Mouse (Mus musculus) forebrain, embryonic 16.5 days (tissue): ENCODE results near the gene Cd101. TPM values are rescaled to one million over a fixed set of nuclear protein-coding genes. Genes with fewer than 3 reads are reported as not detected.

ENCODE experiments used
- ATAC-seq: fragments of 200-750 bp; cut with Nextera tagmentation; 2 replicates; pipeline ENCODE4 v1.8.0; 2017; ENCODE audit warnings: mild to moderate bottlenecking, moderate library complexity
- H3K27ac ChIP-seq: fragments of 300-500 bp; sonication (generic); 2 replicates; pipeline ENCODE4 v1.5.1; 2014; ENCODE audit warnings: low read length, control low read depth
- H3K27me3 ChIP-seq: fragments of 300-500 bp; sonication (generic); replicated peaks from 2 replicates; pipeline ENCODE4 v1.6.1; 2014; ENCODE audit warnings: low read length; ENCODE audit not compliant: control insufficient read depth, insufficient read depth
- H3K36me3 ChIP-seq: fragments of 300-500 bp; sonication (generic); 2 replicates; pipeline ENCODE4 v1.6.1; 2014; ENCODE audit not compliant: control insufficient read depth, insufficient read depth
- H3K4me1 ChIP-seq: fragments of 300-500 bp; sonication (generic); replicated peaks from 2 replicates; pipeline ENCODE4 v1.6.1; 2014; ENCODE audit warnings: low read length; ENCODE audit not compliant: control insufficient read depth, insufficient read depth
- H3K4me2 ChIP-seq: fragments of 300-500 bp; sonication (generic); 2 replicates; pipeline ENCODE4 v1.6.1; 2014; ENCODE audit warnings: mild to moderate bottlenecking, low read length, control low read depth
- H3K4me3 ChIP-seq: fragments of 300-500 bp; sonication (generic); replicated peaks from 2 replicates; pipeline ENCODE4 v1.5.1; 2014; ENCODE audit warnings: mild to moderate bottlenecking, low read length, control low read depth
- H3K9ac ChIP-seq: fragments of 300-500 bp; sonication (generic); replicated peaks from 2 replicates; pipeline ENCODE4 v1.6.1; 2014; ENCODE audit warnings: low read depth, low read length, control low read depth
- H3K9me3 ChIP-seq: fragments of 300-500 bp; sonication (generic); 2 replicates; pipeline ENCODE4 v1.6.1; 2016; ENCODE audit warnings: low read length; ENCODE audit not compliant: control insufficient read depth
- WGBS: fragments of 180-500 bp; shearing (Covaris S2); extraction: QIAGEN DNeasy Blood & Tissue Kit; methylation state at CpG from one replicate; pipeline ENCODE4 v1.1.7; 2014; 5-methylcytosine and 5-hydroxymethylcytosine counted together
- polyA plus RNA-seq: library from polyadenylated mRNA; unstranded; fragments of >200 nt; fragmentation: Nextera tagmentation; extraction: Ambion mirVana; gene quantifications from 2 replicates; pipeline ENCODE4 v1.2.1, GENCODE M21; 2015

Gene Cd101
- polyA plus RNA-seq, 1 experiment from 2014 or later: not detected

GRCm38 (mm10) chr3:101031456-101032142 is 2.2 kb upstream of the Cd101 start:
- Histone ChIP-seq H3K4me1 (no peaks in the 10 kb centered on the region), H3K27me3 (no peaks in the 10 kb centered on the region), H3K4me3 (no peak overlapping the region), H3K9ac (no peak overlapping the region), H3K36me3 (no peaks in the 10 kb centered on the region), H3K9me3 (no peaks in the 10 kb centered on the region), H3K4me2 (no peak overlapping the region), H3K27ac (no peak overlapping the region)
- ATAC-seq: no peak
- whole genome bisulfite sequencing: 71% methylated on average over 7 of the region's 7 CpGs

GRCm38 (mm10) chr3:101030630-101031029 is 1.3 kb upstream of the Cd101 start:
- Histone ChIP-seq H3K4me1 (no peaks in the 10 kb centered on the region), H3K9me3 (no peaks in the 10 kb centered on the region), H3K36me3 (no peaks in the 10 kb centered on the region), H3K27me3 (no peaks in the 10 kb centered on the region), H3K4me2 (no peak overlapping the region), H3K4me3 (no peak overlapping the region), H3K9ac (no peak overlapping the region), H3K27ac (no peak overlapping the region)
- no peak for ATAC-seq
- WGBS: 100% methylated on average over 1 of the region's 1 CpGs

DNA sequence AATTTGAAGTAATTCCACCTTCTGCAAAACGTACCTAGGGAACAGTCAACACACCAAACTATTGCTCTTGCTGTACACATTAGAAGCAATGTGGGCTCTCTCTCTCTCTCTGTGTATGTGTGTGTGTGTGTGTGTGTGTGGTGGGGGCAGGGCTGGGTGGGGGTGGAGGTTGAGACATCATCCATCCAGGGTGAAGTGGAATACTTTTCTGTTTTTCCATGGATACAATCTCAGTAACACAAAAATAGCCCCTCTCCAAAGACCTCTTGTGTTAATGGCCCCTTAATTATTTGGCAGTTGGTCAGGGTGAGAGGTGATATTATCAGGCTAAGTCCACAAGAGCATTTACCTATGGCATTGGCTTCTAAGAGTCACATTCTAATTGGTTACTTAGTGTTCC is 2.6 kb downstream of the Cd101 start:
- Histone ChIP-seq H3K9me3 (no peaks in the 10 kb centered on the region), H3K4me2 (no peak overlapping the region), H3K9ac (no peak overlapping the region), H3K4me3 (no peak overlapping the region), H3K27ac (no peak overlapping the region), H3K27me3 (no peaks in the 10 kb centered on the region), H3K4me1 (no peaks in the 10 kb centered on the region), H3K36me3 (no peaks in the 10 kb centered on the region)
- WGBS: 78% methylated on average over 1 of the region's 1 CpGs
- ATAC-seq: no peak

DNA sequence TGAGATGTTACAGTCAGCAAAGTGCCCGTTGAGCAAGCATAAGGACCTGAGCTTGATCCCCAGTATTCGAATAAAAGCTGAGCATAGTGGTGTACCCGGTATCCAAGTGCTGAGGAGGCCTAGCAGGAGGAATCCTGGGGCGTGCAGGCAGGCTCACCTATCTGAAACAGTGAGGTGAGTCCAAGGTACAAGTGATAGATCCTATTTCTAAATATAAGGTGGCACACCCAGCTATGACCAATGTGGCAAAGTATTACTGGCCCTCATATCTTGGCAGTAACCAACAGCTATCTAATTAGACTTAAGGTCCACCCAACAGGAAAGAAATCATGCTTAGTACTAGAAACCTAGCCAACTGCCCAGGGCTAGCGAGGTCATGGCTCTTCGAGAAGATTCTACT is 6.4 kb downstream of the Cd101 start:
- Histone ChIP-seq H3K27ac (no peak overlapping the region), H3K4me2 (no peak overlapping the region), H3K9me3 (no peaks in the 10 kb centered on the region), H3K4me1 (no peaks in the 10 kb centered on the region), H3K4me3 (no peak overlapping the region), H3K9ac (no peak overlapping the region), H3K36me3 (no peaks in the 10 kb centered on the region), H3K27me3 (no peaks in the 10 kb centered on the region)
- ATAC-seq: no peak
- WGBS: 89% methylated on average over 6 of the region's 6 CpGs

DNA sequence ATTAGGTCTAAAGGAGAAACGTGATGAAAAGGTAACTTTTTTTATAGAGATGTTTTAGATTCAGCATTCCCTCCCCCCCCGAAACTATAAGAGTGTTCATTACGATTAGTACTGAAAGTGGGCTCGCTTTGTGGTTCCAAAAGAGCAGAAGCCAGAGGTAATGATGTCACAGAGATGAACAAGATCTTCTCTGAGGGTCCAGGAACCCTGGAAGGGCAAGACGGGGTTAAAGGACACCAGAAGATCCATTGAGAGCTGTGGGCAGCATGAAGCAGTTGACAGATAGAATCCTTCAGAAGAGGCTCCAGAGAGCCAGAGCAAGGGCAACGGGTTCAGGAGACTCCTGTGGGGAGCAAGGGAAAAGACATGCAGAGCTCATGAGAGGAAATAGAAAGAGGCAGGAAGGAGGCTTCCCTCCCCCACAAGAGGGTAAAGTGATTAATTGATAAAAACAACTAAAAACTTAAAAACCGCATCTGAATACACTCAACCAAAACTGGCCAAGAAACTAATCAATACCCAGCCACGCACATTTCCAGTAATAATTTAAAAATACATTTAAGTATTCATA is 7.8 kb downstream of the Cd101 start:
- no peaks in the 10 kb centered on the region for H3K9me3 ChIP-seq
- ATAC-seq: no peak
- H3K4me1 ChIP-seq: no peaks in the 10 kb centered on the region
- no peaks in the 10 kb centered on the region for H3K36me3 ChIP-seq
- no peak overlapping the region for H3K4me2 ChIP-seq
- WGBS: 80% methylated on average over 8 of the region's 8 CpGs
- H3K27ac ChIP-seq: no peak overlapping the region
- H3K27me3 ChIP-seq: no peaks in the 10 kb centered on the region
- no peak overlapping the region for H3K4me3 ChIP-seq
- H3K9ac ChIP-seq: no peak overlapping the region

DNA sequence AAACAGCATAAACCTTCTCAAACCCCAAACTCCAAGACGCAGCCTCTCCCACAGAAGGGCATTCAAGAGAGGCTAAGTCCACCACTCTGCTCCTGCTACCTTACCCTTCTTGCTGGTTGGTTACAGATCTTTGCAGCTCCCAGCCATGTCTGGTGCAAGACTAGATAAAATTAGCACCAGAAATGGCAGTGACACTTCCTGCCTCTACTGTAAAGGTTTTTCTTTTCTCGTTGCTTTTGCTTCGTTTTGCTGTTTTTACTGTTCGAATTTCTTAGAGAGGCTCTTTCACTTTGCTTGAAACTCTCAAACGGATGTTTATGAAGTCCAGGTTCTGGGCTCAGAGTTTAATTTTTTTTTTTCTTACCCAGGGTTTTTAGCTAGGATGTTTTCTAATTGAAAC is 8.3 kb downstream of the Cd101 start:
- Histone ChIP-seq H3K9ac (no peak overlapping the region), H3K27me3 (no peaks in the 10 kb centered on the region), H3K4me1 (no peaks in the 10 kb centered on the region), H3K4me2 (no peak overlapping the region), H3K9me3 (no peaks in the 10 kb centered on the region), H3K36me3 (no peaks in the 10 kb centered on the region), H3K4me3 (no peak overlapping the region), H3K27ac (no peak overlapping the region)
- no peak for ATAC-seq
- 86% methylated on average over 5 of the region's 5 CpGs for WGBS

DNA sequence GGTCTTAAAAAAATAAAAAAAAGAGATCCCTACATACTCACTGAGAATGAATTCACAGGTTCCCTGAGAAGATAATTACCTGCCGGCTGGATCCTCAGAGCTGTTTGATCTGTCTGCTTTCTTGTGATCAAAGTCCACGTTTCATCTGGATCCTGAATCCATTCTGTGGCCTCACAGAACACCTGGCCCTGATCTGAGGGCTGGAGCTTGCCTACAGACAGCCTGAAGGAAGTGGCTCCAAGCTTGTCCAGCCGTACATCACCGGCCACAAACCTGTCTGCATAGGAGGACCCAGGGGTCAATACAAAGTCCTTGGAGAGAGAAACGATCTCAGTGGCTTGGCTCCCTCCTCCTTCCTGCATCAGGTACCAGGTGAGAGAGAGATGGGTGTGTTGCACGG is 10.9 kb downstream of the Cd101 start:
- no peak for ATAC-seq
- no peaks in the 10 kb centered on the region for H3K36me3 ChIP-seq
- H3K4me2 ChIP-seq: no peak overlapping the region
- H3K9ac ChIP-seq: no peak overlapping the region
- no peak overlapping the region for H3K4me3 ChIP-seq
- H3K27me3 ChIP-seq: no peaks in the 10 kb centered on the region
- peaks cover 12% of the 10 kb centered on the region for H3K4me1 ChIP-seq
- no peaks in the 10 kb centered on the region for H3K9me3 ChIP-seq
- WGBS: 83% methylated on average over 6 of the region's 6 CpGs
- H3K27ac ChIP-seq: no peak overlapping the region

DNA sequence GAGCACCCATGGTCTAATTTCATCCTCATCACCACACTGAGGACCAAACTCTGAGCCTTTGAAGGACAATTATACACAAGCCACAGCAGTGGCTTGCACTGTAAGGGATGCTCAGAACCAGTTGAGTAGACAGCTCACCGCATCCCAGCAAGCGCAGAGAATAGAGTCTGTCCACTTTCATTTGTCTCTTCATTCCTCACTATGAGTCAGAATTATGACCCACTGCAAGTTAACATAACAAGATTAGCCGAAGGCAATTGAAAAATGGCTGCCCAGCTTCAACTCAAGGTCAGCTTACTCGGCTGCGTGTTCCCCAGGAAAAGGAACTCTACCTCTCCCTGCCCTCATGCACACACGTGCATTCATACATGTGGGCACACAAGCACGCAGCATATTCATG is 13.3 kb downstream of the Cd101 start:
- H3K4me1 ChIP-seq: peaks cover 17% of the 10 kb centered on the region
- ATAC-seq: no peak
- H3K4me3 ChIP-seq: no peak overlapping the region
- H3K9ac ChIP-seq: no peak overlapping the region
- no peaks in the 10 kb centered on the region for H3K36me3 ChIP-seq
- no peak overlapping the region for H3K27ac ChIP-seq
- H3K4me2 ChIP-seq: no peak overlapping the region
- no peaks in the 10 kb centered on the region for H3K27me3 ChIP-seq
- H3K9me3 ChIP-seq: no peaks in the 10 kb centered on the region
- 91% methylated on average over 7 of the region's 7 CpGs for WGBS

- Histone ChIP-seq H3K4me1 (peaks cover 17% of the 10 kb centered on the region), H3K27me3 (no peaks in the 10 kb centered on the region), H3K27ac (no peak overlapping the region), H3K9me3 (no peaks in the 10 kb centered on the region), H3K4me2 (no peak overlapping the region), H3K9ac (no peak overlapping the region), H3K36me3 (no peaks in the 10 kb centered on the region), H3K4me3 (no peak overlapping the region)
- 20% methylated on average over 4 of the region's 4 CpGs for whole genome bisulfite sequencing
- ATAC-seq: no peak
Observed at GRCm38 (mm10) chr3:101015254-101015653, 14.1 kb downstream of the Cd101 start.

DNA sequence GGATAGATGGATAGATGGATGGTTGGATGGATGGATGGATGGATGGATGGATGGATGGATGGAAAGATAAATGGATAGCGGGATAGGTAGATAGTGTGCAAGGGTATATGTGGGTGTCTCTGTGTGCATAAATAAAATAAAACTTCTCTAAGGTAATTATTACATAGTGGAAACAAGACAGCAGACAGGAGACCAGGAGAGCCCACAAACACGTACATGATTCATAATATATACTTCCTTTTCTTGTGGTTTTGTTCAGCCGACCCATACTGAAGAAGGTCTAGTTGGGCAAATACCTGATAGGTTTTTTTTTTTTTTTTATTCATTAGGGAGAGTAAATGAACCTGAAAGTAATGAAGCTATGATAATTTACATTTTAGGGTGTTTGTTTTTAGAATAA is 15.8 kb downstream of the Cd101 start:
- 62% methylated on average over 3 of the region's 3 CpGs for WGBS
- Histone ChIP-seq H3K27me3 (no peaks in the 10 kb centered on the region), H3K9me3 (no peaks in the 10 kb centered on the region), H3K4me2 (no peak overlapping the region), H3K36me3 (no peaks in the 10 kb centered on the region), H3K27ac (no peak overlapping the region), H3K9ac (no peak overlapping the region), H3K4me3 (no peak overlapping the region), H3K4me1 (peaks cover 17% of the 10 kb centered on the region)
- ATAC-seq: no peak
